Mouse (Mus musculus): ENCODE results near the gene Wdhd1.
A peak's percentile ranks its signal among the peaks of the same experiment; 100 is the strongest.
"Not testable (repeated sequence)": the region's sequence is repeated elsewhere in the genome, so short reads cannot be mapped to it uniquely, and the experiment has no call there.

Wdhd1 gene

DNA sequence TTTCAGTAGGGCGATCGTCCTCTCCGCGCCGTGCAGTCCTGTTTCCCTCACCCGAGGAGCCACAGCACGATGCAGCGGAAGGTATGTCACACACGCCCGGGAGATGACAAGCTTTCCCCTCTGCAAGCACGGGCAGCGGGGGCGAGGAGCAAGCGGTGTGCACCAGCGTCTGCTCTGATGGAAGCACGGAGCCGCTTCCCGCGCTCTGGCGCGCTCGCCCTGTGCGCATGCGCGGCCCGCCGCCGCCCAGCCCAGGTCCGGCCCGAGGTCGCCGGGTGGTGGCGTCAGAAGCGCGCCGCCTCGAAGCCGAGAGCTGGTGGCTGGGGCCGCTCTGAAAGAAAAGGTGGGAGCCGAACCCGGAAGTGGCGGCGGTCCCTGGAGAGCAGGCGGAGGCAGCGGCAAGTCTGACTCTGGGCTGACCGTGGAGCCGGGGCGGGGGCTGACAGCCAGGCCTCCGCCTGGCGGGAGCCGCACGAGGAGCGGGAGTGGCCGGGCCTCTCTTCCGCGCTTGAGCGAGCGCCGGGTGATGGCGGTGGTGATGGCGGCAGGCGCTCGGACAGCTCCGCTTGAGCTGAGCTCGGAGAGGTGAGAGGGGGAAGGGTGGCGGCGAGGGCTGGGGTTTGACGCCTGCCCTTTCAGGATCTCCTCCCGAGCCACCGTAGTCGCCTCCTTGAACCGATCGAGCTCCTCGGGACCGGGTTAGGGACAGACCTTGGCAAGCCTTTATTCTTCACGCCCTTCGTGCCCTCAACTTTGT, at the start of gene Wdhd1, which contains the start of gene Socs4:
Wdhd1 (minus strand) TSS at position 221 of the 757 bp plus-strand sequence.
Socs4 (plus strand) TSS at position 295 of the 757 bp plus-strand sequence.
- DNase-seq, result peak; percentile 96

DNA sequence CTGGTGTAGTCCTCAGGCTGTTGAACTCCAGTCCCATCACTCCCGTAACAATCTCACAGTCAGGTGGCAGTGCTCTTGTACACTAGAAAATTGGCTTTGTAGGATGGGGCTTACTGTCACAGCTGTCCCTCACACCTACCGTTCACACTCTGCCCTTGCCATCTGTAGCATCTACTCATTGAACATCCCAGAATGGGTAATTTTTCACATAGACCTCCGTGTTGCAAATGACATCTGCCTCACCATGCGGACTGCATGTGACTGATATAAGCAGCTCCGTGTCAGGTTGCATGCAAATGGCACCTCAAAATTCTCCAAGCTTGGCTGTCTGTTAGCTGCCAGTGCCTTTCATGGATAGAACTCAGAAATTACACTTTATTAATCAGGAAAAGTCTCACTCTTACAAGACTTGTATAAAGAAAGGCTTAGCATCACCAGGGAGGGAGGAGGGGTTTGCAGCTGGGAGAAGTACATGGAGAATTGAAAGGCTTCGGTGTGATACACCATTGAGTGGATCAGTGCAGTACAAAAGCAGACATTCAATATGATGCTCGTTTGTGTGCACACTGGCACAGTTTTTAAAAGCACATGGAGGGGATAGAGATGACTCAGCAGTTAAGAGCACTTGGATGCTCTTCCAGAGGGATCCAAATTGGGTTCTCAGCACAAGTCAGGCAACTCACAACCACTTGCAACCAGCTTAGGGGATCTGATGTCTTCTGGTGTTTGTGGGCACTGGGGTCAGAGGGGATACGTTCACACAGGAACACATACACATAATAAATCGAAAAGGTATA, 49.5 kb upstream of the Wdhd1 start:
- no peak for DNase-seq

DNA sequence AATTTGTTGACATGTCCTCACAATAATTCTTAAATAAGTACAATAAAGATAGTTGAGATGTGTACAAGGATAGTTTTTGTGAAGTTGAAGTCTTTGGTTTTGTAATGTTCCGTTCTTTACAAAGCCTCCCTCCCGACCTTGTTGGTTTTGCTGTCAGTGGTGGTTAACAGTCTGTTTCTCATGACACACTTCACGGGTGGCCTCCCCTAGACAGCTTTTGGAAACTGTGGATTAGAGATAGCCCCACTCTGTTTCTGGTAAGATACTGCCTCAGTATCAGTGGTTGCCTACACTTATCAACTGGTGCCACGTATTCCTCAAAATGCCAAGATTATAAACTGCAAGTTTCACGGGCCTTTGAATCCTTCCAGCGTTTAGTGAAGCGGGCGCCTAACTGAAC, 44.9 kb upstream of the Wdhd1 start:
- DNase-seq, result not testable (repeated sequence)

DNA sequence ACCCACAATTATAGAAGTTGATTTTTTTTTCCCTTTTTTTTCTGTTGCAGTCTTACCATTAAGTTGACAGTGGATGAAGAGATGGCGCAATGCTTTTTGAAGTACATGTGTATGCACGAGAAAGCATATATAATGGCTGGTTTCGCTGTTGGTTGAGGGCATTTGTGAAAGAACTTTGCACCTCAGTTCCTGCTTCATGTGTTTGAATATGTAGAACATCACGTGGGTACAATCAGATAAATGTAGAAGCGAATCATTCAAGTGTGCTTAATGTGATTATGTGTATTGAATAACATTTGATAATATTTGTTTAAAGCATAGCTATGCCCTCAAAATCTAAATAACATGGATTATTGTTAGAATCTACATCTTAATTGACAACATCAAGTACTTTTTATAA, 42.7 kb upstream of the Wdhd1 start:
- no peak for DNase-seq

DNA sequence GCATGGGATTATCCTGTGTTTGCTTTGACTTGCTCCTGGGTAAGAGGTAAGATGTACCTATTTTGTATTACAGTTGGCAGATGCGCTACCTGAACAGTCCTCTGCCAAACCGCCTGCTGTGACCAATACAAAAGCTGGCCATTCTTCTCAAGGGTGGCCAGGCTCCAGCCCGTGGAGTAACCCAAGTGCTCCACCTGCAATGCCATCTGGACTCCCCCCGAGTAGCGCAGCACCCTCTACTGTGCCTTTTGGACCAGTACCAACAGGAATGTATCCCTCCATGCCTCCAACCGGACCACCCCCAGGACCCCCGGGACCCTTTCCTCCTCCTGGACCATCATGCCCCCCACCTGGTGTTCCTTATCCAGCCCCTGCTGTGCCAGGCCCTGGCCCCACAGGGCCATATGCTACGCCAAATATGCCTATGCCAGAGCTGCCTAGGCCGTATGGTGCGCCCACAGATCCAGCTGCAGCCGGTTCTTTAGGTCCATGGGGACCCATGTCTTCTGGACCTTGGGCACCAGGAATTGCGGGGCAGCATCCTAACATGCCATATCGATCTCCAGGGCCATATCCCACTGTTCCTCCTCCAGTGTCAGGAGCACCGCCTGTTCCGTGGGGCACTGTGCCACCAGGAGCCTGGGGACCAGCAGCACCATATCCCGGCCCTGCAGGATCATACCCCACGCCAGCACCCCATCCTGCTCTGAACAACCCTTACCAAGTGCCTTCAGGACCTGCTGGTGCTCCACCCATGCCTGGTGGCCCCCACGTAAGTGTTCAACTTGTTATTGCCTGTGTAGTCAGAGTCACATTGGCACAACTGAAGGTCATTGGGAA, 33.9 kb upstream of the Wdhd1 start:
- peak; percentile 92 for DNase-seq

DNA sequence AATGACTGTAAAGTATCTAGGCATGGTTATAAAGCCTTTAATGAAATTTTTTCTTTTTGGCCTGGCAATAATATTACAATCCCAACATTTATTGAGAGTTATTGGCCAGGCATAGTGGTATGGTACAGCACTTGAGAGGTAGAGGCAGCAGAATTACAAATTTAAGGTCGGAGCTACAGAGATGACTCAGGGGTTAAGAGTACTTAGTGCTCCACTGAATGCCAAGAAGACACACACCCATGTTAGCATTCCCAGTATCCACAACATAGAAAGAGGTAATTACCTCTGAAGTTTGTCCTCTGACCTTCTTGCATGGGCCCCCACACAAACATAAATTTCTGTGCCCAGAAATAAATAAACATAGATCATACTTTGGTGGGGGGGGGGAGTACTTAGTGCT, 32.4 kb upstream of the Wdhd1 start:
- no peak for DNase-seq

DNA sequence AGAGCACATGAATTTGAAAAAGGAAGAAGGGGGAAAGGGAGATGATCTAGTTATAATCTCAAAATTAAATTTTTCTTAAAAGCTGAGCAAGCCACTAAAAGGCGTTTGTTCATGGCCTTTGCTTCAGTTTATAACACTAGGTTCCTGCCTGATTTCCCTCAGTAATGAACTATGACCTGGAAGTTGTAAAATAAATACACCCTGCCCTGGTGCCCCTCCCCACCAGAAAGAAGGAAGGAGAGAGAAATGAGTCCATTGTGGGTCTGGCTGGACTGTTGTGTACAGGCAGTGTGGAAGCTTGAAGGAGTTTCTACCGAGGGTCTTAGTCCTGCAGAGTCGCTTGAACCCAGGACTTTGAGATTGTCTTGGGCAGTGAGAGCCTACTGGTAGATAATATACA, 31.0 kb upstream of the Wdhd1 start:
- no peak for DNase-seq

DNA sequence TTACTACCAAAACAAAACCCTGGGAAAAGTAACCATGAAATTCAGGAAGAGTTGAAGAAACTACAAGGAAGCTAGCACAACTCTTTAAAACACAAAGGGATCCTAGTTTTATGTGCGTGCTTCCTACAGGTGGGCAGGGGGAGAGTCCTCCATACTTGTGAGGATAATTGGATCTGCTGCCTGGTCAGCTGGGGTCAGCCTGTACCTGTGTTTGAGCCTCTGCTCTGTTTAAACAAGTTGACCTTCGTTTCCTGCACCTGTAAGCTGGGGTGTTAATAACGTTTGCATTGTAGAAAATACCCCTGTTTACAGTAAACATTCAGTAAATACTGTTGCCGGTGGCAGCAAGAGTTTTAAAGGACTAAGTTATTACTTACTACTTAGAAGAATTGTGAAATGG, 29.3 kb upstream of the Wdhd1 start:
- DNase-seq, result no peak

DNA sequence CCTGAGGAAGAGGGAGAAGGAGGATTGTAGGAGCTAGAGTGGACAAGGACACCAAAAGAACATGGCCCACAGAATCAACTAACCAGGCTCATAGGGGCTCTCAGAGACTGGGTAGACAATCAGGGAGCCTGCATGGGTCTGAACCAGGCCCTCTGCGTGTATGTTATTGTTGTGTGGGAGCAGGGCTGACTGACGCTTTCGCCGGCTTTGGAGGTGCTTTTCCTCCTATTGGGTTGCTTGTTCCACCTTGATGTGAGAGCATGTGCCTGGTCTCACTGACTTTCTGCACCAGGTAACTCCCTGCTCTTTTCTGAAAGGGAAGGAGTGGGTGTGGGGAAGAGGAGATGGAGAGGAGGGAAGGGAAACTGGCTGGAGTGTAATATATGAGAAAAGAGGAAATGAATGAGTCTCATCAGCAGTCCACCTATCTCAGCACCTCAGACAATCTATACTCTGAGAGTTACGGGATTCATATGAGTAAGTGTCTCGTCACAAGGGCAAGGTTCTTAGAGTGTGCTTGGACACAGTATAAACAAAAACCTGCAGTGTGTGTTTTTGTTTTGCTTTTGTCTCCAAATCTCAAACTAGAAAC, 28.3 kb upstream of the Wdhd1 start:
- DNase-seq, result no peak

DNA sequence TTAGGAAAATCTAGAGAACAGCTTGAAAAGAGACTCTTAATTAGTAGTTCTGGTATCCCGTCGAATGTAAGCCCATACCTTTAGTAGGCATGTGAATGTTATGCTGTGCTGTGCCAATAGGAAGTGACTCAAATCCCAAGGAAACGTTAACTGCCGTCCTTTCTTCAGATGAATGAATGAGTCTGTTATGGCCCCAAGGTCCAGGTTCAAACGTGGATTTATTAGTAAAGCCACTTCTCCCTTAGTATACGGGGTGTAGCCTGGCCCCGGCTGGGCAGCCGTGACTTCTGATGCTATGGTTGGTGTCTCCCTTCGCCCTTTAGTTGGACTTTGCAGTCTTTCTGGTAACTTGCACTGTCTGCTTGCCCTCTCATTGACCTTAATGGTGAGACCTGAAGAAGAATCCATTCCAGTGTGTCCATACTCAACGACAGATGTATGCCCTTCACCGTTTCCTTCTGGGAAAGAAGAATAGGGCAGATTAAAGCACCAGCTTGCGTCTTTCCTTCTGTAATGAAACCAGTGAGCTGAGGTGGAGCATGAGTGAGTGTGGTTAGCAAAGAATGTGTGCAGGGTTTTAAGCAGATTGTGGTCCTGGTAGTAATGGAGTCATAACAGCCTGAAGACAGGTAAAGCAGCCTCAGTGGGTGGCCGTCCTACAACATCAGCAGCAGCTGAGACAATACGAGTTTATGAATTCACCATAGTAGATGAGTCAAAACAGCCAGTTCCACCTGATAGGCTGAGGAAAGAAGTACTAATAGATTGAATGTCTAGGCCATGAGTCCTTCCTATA, 26.4 kb upstream of the Wdhd1 start:
- no peak for DNase-seq

DNA sequence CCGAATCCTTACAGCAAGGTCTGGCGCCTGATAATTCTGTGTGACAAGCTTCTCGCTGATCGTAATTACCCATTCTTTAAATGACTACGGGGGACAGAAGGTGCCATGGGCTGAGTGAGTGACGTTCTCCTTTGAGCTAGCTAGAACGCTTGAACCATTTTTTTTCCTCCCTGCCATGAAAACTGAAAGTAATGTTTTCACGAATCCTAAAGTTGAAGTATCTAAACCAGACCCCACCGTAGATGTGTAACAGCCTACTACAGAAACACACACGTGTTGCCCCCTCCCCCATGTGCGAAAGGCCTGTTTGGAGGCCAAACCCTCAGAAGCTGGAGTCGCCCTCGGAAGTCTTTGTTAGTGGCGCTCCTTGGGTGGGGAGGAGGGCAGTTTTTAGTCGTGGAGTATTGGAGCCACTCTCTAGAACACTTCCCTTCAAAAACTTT, 22.2 kb upstream of the Wdhd1 start:
- no peak for DNase-seq

DNA sequence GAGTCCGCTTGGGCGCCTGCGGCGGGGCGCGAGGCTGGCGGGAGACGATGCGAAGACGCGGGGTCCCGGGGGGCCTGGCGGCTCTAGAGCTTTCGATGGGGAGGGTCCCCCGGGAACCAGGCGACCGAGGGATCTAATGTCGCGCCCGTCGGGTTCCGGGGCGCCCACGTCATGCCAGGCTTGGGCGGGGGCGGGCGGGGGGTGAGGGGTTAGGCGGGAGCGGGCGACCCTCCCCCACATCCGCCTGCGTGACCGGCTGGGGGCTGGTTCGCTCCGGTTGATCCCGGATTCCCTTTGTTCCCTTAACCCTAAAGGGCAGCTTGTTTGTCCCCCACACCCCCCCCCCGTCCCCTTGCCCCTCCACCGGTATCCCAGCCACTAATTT, 21.7 kb upstream of the Wdhd1 start:
- no peak for DNase-seq

DNA sequence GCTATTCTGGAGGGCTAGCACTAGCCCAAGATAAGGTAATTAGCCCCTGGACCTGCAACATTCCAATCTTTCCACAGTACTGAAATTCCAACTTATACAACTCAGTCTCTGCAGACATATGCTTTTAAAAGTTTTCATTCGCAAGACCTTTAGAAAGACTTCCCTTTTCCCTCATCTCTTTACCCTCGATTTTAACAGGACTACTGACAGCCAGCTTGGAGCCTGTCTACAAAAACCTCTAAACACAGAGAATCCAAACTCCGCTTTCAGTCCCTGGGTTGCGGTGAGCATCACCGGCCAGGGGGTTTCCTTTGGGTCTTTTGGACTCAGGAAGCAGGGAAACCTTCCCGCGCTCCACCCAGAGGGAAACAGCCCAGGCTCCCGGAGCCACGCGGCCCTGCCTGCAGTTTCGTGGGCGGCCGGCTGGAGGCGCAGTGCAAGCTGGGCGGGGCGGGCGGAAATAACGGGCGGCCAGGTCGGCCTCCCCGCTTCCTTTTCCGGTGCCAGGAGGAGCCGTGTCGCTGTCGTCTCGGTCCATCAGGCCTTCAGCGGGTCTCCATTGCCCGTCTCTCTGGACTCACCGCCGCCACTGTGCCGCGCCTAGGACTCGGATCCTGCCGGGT, 21.2 kb upstream of the Wdhd1 start, which contains the start of gene Mapk1ip1l:
Mapk1ip1l (plus strand) TSS at position 482 of the 623 bp plus-strand sequence.
- peak; percentile 89 for DNase-seq

DNA sequence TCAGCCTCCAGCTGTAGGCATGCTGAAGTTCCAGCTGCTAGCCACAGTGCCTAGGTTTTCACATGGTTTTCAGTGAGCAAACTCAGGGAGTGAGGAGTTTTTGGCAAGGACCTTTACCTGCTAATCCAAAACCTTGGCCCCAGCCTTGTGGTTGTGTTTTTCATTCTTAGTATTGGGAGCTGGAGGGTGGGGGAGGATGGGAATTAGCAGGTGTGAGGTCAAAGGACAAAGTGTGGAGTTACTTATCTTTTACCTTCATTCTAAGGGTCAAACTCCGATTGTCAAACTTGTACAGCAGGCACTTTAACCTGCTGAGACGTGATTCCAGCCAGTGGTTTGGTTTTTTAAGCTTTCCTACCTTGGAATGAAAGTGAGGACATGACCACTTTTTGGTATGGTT, 19.6 kb upstream of the Wdhd1 start:
- DNase-seq, result no peak

DNA sequence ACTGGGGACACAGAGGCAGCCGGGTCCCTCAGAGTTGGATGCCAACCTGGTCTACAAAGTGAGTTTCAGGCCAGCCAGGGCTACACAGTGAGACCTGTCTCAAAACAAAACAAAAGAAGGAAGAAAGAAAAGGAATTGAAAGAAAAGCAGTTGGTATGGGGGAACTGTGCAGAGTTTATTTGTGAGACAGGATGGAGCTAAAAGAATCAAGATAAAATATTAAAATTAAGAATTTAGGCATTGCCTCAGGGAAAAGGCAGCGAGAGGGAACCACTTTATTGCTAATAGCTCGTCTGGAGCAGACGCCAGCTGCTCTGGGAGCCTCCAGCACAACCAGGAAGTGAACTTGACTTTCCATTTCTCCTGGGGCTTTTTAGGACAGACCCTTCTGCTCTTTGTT, 17.5 kb upstream of the Wdhd1 start:
- DNase-seq, result no peak

DNA sequence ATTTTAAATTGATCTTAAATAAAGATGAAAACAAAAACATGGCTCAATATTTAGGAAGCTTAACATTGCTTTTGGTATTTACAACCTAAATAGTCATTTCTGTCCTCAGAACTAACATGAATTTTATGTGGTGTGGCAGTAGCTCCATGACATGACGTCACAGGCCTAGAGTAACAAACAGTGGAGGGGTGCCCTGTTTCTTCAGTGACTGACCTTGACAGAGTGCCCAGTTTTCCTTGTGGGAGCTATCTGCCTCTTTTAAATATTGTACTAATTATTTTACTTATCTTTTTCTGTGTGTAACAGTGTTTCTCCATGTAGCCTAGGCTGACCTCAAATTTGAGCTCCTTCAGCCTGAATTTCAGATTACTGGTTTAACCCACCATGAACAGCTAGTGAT, 15.1 kb upstream of the Wdhd1 start:
- DNase-seq, result no peak

DNA sequence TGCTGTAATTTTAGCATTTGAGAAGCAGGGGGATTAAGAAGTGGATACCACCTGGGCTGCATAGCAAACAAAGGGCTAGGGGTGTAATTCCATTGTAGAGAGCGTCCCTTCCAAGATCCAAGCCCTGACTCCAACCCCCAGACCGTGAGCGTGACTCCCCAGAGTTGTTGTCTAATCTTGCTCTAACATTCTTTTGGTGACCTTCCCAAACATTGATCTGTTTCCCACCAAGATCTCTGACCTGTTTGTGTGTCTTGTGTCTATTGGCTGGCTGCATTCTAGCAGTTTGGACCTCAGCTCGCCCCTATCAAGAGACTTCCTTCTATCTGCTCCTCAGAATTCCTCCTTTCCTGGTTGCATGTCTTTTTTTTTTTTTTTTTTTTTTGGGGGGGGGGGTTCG, 10.4 kb upstream of the Wdhd1 start:
- DNase-seq, result no peak

DNA sequence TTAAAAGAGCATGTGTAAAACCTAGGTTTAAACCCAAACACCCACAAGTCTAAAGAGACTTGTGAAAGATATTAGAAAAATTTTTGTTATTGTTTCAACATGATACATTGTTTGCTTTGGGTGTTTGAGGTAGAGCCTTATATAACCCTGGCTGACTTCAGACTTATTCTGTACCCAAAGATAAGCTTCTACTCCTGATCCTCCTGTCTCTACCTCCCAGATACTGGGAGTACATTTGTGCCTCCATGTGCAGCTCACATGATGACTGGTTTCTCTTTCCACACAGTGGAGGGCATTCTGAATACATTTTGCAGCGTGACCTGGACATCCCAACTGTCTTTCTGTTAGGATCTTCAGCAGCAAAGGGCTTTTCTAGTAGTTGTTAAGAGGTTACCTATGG, 9.6 kb upstream of the Wdhd1 start:
- no peak for DNase-seq

DNA sequence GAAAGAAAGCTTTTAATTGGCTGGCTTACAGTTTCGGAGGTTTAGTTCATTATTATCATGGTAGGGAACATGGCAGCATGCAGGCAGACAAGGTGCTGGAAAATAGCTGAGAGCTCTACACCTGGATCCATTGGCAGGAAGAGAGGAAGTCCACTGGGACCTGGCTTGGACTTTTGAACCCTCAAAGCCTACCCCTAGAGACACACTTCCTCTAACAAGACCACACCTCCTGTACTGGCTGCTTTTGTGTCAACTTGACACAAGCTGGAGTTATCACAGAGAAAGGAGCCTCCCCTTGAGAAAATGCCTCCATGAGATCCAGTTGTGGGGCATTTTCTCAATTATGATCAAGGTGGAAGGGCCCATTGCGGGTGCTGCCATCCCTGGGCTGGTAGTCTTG, 8.6 kb upstream of the Wdhd1 start:
- DNase-seq, result no peak

DNA sequence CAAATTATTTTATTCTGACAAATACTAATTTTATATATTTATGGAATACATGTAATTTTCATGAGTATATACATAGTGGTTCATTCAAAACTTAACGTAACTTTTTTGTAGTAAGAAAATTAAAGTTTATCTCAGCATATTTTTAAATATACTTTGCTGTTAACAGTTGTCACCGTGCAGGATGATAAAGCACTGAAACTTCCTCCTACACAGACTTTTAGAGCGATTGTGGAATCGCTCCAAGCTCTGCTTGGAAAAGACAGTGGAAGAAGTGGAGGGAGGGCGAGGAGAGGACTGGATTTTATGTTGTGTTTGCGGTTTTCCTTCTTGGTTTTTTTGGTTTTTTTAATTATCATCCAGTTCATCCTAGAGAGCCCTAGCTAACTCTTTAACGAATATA, 6.9 kb upstream of the Wdhd1 start:
- DNase-seq, result no peak

DNA sequence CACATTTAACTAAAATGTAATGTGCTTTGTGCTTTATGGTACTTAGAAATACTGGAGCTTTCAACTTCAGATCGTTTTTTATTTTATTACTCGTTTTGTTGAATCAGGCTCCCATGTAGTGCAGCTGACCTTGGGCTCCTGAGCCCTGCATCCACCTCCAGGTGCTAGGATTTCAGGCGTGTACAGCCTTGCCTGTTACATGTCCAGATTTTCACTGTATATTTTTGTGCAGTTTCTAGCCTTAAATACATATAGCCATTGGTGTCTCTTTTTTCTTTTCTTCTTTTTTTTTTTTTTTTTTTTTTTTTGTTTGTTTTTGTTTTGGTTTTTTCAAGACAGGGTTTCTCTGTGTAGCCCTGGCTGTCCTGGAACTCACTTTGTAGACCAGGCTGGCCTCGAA, 4.9 kb upstream of the Wdhd1 start:
- DNase-seq, result no peak

DNA sequence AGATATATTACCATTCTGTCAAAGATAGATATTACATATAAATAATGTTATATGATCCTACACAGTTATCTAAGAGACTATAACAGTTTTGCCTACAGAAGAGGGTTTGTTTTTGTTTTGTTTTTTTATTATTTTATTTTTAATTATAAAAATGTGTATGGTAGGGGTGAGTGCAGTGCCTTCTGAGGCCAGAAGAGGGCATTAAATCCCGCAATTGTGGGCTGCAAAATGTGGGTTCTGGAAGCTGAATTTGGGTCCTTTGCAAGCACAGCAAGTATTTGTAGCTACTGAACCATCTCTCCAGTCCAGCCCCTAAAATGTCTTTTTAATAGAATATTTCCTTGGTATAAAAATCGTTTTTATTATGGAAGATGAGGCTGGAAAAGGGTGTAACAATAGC, 2.4 kb upstream of the Wdhd1 start:
- DNase-seq, result no peak

All from cerebellum, adult 9-11 months (tissue).